Mouse (Mus musculus) liver, embryonic 11.5 days (tissue): ENCODE data around the gene Psph. TPM values are rescaled to one million over a fixed set of nuclear protein-coding genes. Genes with fewer than 3 reads are reported as not detected.
"Not testable (repeated sequence)": the region's sequence is repeated elsewhere in the genome, so short reads cannot be mapped to it uniquely, and the experiment has no call there.

Experiments
- ATAC-seq: fragments of 200-750 bp; cut with Nextera tagmentation; replicated peaks from 2 replicates; pipeline ENCODE4 v1.8.0; 2017; ENCODE audit warnings: moderate number of reproducible peaks, mild to moderate bottlenecking, moderate TSS enrichment, moderate library complexity; ENCODE audit not compliant: low FRiP score
- DNase-seq: peaks from one replicate; pipeline ENCODE4 v3.0.0-alpha.2; 2017; ENCODE audit warnings: low spot score
- H3K27ac ChIP-seq: fragments of 300-500 bp; sonication (generic); 2 replicates; pipeline ENCODE4 v1.5.1; 2014; ENCODE audit warnings: mild to moderate bottlenecking, low read depth, low read length, control low read depth
- H3K27me3 ChIP-seq: fragments of 300-500 bp; sonication (generic); replicated peaks from 2 replicates; pipeline ENCODE4 v1.6.1; 2014; ENCODE audit warnings: low read length, mixed read lengths; ENCODE audit not compliant: control insufficient read depth, insufficient read depth
- H3K36me3 ChIP-seq: fragments of 300-500 bp; sonication (generic); 2 replicates; pipeline ENCODE4 v1.6.1; 2014; ENCODE audit warnings: mild to moderate bottlenecking, low read length, moderate library complexity, mixed read lengths; ENCODE audit not compliant: control insufficient read depth, insufficient read depth
- H3K4me1 ChIP-seq: fragments of 300-500 bp; sonication (generic); replicated peaks from 2 replicates; pipeline ENCODE4 v1.6.1; 2014; ENCODE audit warnings: low read length, mixed read lengths; ENCODE audit not compliant: control insufficient read depth, insufficient read depth
- H3K4me2 ChIP-seq: fragments of 300-500 bp; sonication (generic); 2 replicates; pipeline ENCODE4 v1.6.1; 2014; ENCODE audit warnings: mild to moderate bottlenecking, control low read depth, moderate library complexity
- H3K4me3 ChIP-seq: fragments of 300-500 bp; sonication (generic); 2 replicates; pipeline ENCODE4 v1.5.1; 2014; ENCODE audit warnings: low read depth, low read length, control low read depth
- H3K9ac ChIP-seq: fragments of 300-500 bp; sonication (generic); 2 replicates; pipeline ENCODE4 v1.6.1; 2014; ENCODE audit warnings: low read depth, low read length, control low read depth
- H3K9me3 ChIP-seq: fragments of 300-500 bp; sonication (generic); 2 replicates; pipeline ENCODE4 v1.6.1; 2016; ENCODE audit warnings: low read length, inconsistent platforms, mixed read lengths; ENCODE audit not compliant: control insufficient read depth
- WGBS: fragments of 180-500 bp; shearing (Covaris S2); extraction: QIAGEN DNeasy Blood & Tissue Kit; methylation state at CpG from one replicate; pipeline ENCODE4 v1.1.7; 2014; 5-methylcytosine and 5-hydroxymethylcytosine counted together
- polyA plus RNA-seq: library from polyadenylated mRNA; unstranded; fragments of >200 nt; fragmentation: Nextera tagmentation; extraction: Ambion mirVana; gene quantifications from 2 replicates; pipeline ENCODE4 v1.2.1, GENCODE M21; 2014

Psph gene
- polyA plus RNA-seq = 120 and 129 TPM in 2 replicates

DNA sequence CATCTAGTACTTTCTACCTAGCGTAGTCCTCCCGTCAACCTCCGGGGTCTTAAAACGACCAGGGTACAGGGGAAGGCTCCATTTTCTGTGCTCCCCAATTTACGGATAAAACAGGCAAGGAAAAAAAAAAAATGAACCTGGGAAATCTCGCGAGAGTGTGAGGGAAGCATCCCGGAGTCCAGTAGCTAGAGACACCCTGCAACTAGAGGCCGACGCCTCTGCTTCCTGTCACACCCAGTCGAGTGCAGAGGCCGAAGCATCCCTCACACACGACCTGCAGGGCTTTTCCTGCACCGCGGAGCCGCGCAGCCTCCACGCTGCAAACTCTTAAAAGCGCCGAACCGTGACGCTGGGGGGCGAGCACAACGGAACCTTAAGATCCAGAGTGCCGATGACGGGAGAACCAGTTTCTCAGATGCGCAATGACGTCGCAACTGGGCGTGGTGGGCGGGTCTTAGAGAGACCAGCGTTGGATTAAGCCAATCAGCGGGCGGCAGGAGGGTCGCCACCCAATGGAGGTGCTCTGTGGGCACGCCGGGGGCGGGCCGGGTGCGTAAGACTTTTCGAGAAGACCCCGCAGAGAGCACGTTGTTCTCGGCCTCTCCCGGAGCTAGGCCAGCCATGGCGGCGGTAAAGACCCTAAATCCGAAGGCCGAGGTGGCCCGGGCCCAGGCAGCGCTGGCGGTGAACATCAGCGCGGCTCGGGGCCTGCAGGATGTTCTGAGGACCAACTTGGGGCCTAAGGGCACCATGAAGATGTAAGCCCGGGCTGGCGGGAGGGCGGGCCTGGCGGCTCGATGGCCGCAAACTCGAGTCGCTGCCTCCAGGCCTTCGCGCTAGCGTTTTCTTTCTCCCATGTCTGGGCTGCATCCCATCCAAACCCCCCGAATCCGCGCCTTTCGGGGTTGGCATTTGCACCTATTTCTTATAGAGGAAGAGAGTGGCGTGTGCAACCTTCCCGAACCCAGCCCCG, at the start of gene Psph:
TSS of gene Psph (minus strand) at position 632 of the 973 bp plus-strand sequence.
- no peaks in the 10 kb centered on the region for H3K27me3 ChIP-seq
- under 1% methylated on average over 73 of the region's 73 CpGs for WGBS
- peak within 1 kb of the TSS; percentile 95 for H3K9ac ChIP-seq
- ATAC-seq (peak; percentile 98), DNase-seq (peak; percentile 99)
- no peaks in the 10 kb centered on the region for H3K9me3 ChIP-seq
- H3K27ac ChIP-seq = peak within 1 kb of the TSS; percentile 99
- peaks cover 19% of the 10 kb centered on the region for H3K4me1 ChIP-seq
- peak within 1 kb of the TSS; percentile 94 for H3K4me3 ChIP-seq
- peaks cover 28% of the 10 kb centered on the region for H3K36me3 ChIP-seq
- H3K4me2 ChIP-seq = peak within 1 kb of the TSS; percentile 84

DNA sequence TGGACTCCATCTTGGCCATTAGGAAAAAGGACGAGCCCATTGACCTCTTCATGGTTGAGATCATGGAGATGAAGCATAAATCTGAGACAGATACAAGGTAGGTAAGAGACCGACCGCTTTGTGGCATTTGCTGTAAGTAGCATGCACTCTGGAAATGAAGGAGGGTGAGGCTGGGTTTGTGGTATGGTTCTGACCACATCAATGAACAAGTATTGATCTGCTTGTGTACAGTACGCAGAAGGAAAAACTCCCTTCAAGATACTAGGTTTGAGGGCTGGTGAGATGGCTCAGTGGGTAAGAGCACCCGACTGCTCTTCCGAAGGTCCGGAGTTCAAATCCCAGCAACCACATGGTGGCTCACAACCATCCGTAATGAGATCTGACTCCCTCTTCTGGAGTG, 3.3 kb upstream of the Psph start:
- H3K4me2 ChIP-seq, H3K9ac ChIP-seq, H3K4me3 ChIP-seq, H3K9me3 ChIP-seq, H3K27me3 ChIP-seq, DNase-seq, ATAC-seq, H3K27ac ChIP-seq: not testable (repeated sequence)
- WGBS = 93% methylated on average over 7 of the region's 8 CpGs
- H3K36me3 ChIP-seq = peaks cover 50% of the 10 kb centered on the region
- H3K4me1 ChIP-seq = peaks cover 19% of the 10 kb centered on the region

DNA sequence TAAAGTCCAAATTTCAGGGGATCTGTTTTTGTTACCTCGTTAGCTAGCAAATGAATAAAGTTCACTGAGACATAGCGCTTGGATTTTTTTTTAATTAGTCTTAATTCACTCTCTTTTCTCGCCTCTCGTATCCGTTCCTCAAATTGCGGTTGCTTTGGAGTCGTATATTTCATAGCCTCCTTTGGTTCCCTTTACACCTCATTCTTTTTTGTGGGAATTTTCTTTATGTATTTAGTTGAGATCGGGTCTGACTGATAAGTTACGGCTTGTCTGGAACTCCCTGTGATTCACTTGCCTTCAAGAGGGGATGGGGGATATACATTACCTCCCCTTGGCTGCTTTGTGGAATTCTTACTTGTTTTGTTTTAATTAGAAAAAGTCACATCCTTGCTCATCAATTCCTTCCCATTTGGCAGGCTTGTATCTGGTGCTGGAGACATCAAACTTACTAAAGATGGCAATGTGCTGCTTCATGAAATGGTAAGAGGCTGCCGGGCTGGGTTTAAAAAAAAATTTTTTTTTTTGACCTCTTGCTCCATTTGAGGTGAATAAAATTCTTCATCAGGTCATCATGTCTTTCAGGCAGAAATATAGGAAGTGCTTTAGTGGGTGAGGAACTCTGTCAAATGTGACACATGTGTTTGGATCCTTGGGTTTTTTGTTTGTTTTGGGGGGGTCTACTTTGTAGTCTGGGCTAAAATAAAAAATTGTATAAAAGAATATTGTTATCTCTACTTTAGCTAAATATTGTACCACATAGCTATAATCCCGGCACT, 757 bp upstream of the Psph start:
- Histone ChIP-seq H3K4me1 (peaks cover 19% of the 10 kb centered on the region), H3K36me3 (peaks cover 36% of the 10 kb centered on the region), H3K4me2 (peak overlapping the region; percentile 84), H3K27me3 (no peaks in the 10 kb centered on the region), H3K9ac (peak overlapping the region; percentile 95), H3K4me3 (peak overlapping the region; percentile 94), H3K27ac (peak overlapping the region; percentile 99), H3K9me3 (no peaks in the 10 kb centered on the region)
- DNase-seq (no peak), ATAC-seq (no peak)
- WGBS = 11% methylated on average over 11 of the region's 11 CpGs

DNA sequence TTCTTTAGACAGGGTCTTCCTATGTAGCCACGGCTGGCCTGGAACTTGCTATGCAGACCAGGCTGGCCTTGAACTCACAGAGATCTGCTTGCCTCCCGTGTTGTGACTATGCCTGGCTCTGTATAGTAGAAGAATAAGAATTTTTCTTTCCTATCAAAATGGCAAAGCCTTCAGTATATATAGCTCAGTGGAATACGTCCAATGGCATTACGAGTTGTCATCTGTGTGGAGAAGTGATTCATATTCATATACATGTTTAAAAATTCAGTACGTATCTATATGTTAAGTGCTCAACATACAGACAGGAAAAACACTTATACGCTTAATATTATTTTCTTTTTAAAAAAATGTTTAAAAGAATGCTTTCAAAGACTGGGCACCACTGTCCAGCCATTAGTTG, 1.1 kb downstream of the Psph start:
- Histone ChIP-seq H3K27ac (peak overlapping the region; percentile 99), H3K4me2 (peak overlapping the region; percentile 84), H3K9ac (peak overlapping the region; percentile 95), H3K36me3 (peaks cover 20% of the 10 kb centered on the region), H3K9me3 (no peaks in the 10 kb centered on the region), H3K4me1 (peaks cover 17% of the 10 kb centered on the region), H3K4me3 (peak overlapping the region; percentile 94), H3K27me3 (no peaks in the 10 kb centered on the region)
- DNase-seq (no peak), ATAC-seq (no peak)
- WGBS = 72% methylated on average over 6 of the region's 6 CpGs

DNA sequence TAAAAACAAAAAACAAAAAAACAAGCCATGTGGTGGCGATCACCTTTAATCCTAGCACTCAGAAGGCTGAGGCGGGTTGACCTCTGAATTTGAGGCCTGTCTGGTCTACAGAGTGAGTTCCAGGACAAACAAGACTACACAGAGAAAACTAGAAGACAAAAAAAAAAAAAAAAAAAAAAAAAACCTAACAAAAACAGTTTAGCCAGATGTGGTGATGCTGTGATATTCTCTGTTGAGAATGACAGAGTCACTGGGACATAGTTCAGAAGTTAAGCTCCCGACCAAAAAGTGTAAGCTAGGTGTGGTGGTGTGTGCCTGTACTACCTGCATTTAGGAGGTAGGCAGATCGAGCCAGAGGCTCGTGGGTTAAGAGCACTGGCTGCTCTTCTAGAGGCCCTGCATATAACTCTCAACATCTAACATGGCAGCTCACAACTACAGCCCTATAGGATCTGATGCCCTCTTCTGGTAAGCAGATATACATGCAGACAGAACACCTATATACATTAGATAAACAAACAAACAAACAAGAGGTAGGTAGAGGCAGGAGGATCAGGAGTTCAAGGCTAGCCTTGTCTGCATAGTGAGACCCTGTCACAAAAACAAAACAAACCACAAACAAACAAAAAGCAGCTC, 1.9 kb downstream of the Psph start:
- ATAC-seq (no peak), DNase-seq (no peak)
- peaks cover 16% of the 10 kb centered on the region for H3K36me3 ChIP-seq
- no peak overlapping the region; the same call in 1 of the 2 replicates for H3K4me2 ChIP-seq
- H3K27me3 ChIP-seq = no peaks in the 10 kb centered on the region
- no peak overlapping the region for H3K27ac ChIP-seq
- no peaks in the 10 kb centered on the region for H3K9me3 ChIP-seq
- H3K9ac ChIP-seq = no peak overlapping the region
- 85% methylated on average over 5 of the region's 5 CpGs for WGBS
- no peak overlapping the region for H3K4me3 ChIP-seq
- peaks cover 15% of the 10 kb centered on the region for H3K4me1 ChIP-seq

DNA sequence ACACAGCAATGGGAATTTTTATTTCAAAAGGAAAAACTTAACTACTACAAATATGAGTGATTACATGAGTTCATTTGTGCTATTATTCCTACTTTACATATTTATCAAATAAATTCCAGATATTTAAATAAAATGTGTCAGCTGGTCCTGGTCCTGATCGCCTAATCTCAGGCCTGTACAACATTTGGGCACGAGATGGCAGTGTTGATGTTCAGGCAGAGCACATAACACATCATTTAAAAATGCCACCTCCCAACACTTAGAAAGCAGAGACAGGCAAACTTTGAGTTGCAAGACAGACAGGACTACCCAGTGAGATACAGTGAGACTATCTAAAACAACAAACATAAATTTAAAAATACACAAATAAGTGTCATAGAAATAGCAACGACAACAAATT, 5.0 kb downstream of the Psph start:
- Histone ChIP-seq H3K4me1 (peaks cover 7% of the 10 kb centered on the region; the same call in 1 of the 2 replicates), H3K36me3 (no peaks in the 10 kb centered on the region), H3K9me3 (no peaks in the 10 kb centered on the region), H3K9ac (no peak overlapping the region), H3K4me3 (no peak overlapping the region), H3K27me3 (no peaks in the 10 kb centered on the region), H3K27ac (no peak overlapping the region), H3K4me2 (no peak overlapping the region)
- DNase-seq = no peak
- WGBS = 48% methylated on average over 3 of the region's 3 CpGs
- no peak for ATAC-seq

DNA sequence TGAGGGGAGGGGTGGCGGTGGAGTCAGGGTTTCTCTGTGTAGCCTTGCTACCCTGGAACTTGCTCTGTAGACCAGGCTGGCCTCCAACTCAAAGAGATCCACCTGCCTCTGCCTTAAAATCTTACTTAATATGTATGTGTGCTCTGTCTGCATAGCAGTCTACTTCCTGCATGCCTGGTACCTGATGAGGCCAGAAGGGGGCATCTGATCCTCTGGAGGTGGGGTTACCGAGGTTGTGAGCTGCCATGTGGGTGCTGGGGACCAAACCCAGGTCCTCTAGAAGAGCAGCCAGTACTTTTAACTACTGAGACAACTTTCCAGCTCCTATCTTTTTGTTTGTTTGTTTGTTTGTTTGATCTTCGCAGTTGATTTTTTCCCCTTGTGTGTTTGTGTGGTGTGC, 7.1 kb downstream of the Psph start:
- H3K27ac ChIP-seq = no peak overlapping the region
- no peak overlapping the region for H3K4me3 ChIP-seq
- H3K9ac ChIP-seq = no peak overlapping the region
- no peak overlapping the region for H3K4me2 ChIP-seq
- peaks cover 3% of the 10 kb centered on the region; the same call in 1 of the 2 replicates for H3K36me3 ChIP-seq
- H3K27me3 ChIP-seq = no peaks in the 10 kb centered on the region
- WGBS = 89% methylated on average over 3 of the region's 3 CpGs
- DNase-seq (no peak), ATAC-seq (no peak)
- 0 out of 2 replicates have a peak, but pooled peaks cover 2% of the 10 kb centered on the region for H3K4me1 ChIP-seq
- H3K9me3 ChIP-seq = no peaks in the 10 kb centered on the region

DNA sequence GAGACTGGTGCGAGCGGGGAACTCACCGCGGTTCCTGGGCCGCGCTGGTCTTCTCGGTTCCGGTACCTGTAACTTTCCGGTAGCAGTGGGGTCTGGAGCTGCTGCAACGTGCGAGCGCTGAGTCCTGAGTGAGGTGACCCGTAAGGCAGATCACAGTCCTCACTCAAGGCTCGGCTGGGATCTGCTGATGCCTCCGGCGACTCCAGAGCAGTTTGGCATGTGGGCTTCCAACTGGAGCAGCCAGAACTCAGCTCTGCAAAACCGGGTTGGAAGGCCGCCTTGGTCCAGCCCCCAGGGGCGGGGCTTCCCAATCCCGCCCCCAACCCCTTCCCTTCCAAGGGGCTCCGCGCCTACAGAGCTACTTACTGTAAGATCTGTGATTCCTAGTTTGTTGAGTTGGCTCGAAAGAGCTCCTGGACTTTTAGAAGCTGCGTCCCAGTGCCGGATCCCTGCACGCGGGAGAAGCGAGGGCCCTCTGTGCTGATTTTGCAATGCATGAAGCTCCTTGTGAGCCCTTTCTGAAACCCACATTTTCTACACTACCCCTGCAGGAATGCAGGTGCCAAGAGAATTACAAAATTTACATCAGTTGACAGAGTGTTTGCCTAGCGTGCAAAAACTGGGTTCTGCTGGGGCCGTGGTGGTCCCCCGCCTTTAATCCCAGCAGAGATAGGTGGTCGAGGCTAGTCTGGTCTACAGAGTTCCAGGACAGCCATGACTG, 8.1 kb downstream of the Psph start:
- 0 out of 2 replicates have a peak, but pooled peaks cover 2% of the 10 kb centered on the region for H3K4me1 ChIP-seq
- peak overlapping the region; percentile 72 for H3K27ac ChIP-seq
- peak overlapping the region; percentile 74 for H3K9ac ChIP-seq
- peaks cover 3% of the 10 kb centered on the region; the same call in 1 of the 2 replicates for H3K36me3 ChIP-seq
- DNase-seq (peak; percentile 86), ATAC-seq (peak; percentile 88)
- H3K9me3 ChIP-seq = no peaks in the 10 kb centered on the region
- H3K4me2 ChIP-seq = peak overlapping the region; percentile 79
- H3K27me3 ChIP-seq = no peaks in the 10 kb centered on the region
- peak overlapping the region; percentile 69 for H3K4me3 ChIP-seq
- WGBS = 1% methylated on average over 32 of the region's 32 CpGs
